11 mouse cellular contexts compared by ENCODE assay signal in the genomic region with DNA sequence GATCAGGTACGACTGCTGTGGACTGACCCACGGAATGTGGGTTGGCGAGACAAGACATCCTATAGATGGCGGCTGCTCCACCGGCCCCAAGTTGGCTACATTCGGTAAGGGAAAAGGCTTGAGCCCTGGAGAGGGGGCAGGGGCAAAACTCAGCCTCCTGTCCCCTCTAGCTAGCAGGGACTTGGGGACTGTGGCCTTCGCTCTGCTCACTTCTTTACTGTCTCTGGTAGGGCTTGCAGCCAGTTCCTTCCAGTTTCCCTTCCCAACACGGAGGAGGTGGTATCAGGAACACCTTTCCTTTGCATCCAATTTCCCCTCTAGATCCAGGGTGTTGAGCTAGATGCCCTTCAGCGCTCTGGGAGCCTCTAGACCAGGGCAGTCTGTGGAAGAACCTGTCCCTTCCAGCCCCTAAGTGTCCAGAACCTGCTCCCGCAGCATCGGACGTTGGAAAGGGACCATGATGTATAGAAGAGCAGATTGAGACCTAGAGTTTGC. TPM values are rescaled to one million over a fixed set of nuclear protein-coding genes. Genes with fewer than 3 reads are reported as not detected.
DNase-seq lines count a peak whose midpoint lies in the region; ATAC-seq and TF ChIP-seq lines count a peak whose summit lies in the region.
"Had no signal": no experiment of that assay in that cellular context is flagged by ENCODE, and none has a peak within 500 bp of the region (broad histone marks: within the 10 kb centered on the region; RNA-seq: fewer than 3 reads in every experiment).

No protein-coding gene starts in this region.

- H3K27ac ChIP-seq in layer of hippocampus, adult 2 months, result peak overlapping the region; percentile 93
- H3K27ac ChIP-seq in embryonic facial prominence, embryonic 12.5 days, result peak overlapping the region; percentile 51
- peak overlapping the region; percentile 92 for H3K27ac ChIP-seq in hindbrain, embryonic 13.5 days
- peak overlapping the region; percentile 86 for H3K27ac ChIP-seq in midbrain, embryonic 15.5 days
- H3K27ac ChIP-seq: kidney, postnatal 0 days; macrophage had no signal

- 52% methylated on average over 12 of the region's 12 CpGs for WGBS in embryonic facial prominence, embryonic 12.5 days
- WGBS in hindbrain, embryonic 13.5 days, result 25% methylated on average over 12 of the region's 12 CpGs
- WGBS in midbrain, embryonic 15.5 days, result 11% methylated on average over 12 of the region's 12 CpGs

- H3K4me2 ChIP-seq in embryonic facial prominence, embryonic 12.5 days (replicated peaks), result peak overlapping the region; percentile 95
- H3K4me2 ChIP-seq in hindbrain, embryonic 13.5 days, result peak overlapping the region; percentile 68
- peak overlapping the region; percentile 65 for H3K4me2 ChIP-seq in midbrain, embryonic 15.5 days

- no peak for DNase-seq in layer of hippocampus, adult 2 months (ENCODE audit: low spot score in 2 of 2)
- DNase-seq in layer of hippocampus, postnatal 14 days (ENCODE audit: low spot score in 2 of 2), result no peak
- DNase-seq in kidney, postnatal 10 days, result no peak
- no peak for DNase-seq in adrenal gland, postnatal 25 days
- DNase-seq: cerebellum, postnatal 14 days had no signal

- peak overlapping the region; percentile 72 for H3K9ac ChIP-seq in embryonic facial prominence, embryonic 12.5 days
- H3K9ac ChIP-seq in hindbrain, embryonic 13.5 days, result peak overlapping the region; percentile 78
- H3K9ac ChIP-seq in midbrain, embryonic 15.5 days, result peak overlapping the region; percentile 52

- ATAC-seq in embryonic facial prominence, embryonic 12.5 days (ENCODE audit: insufficient number of reproducible peaks, insufficient read depth, low FRiP score, low TSS enrichment), result no peak
- ATAC-seq in hindbrain, embryonic 13.5 days (ENCODE audit: low FRiP score), result no peak
- ATAC-seq in midbrain, embryonic 15.5 days (replicated peaks), result no peak
- ATAC-seq in activated CD4-positive, CD25-positive, alpha-beta regulatory T cell, adult 4 months, result no peak

- H3K4me3 ChIP-seq in layer of hippocampus, adult 2 months, result peak overlapping the region; percentile 68
- H3K4me3 ChIP-seq in embryonic facial prominence, embryonic 12.5 days, result peak overlapping the region; percentile 46; the same call in 1 of the 2 replicates
- H3K4me3 ChIP-seq in hindbrain, embryonic 13.5 days, result peak overlapping the region; percentile 49
- peak overlapping the region; percentile 37 for H3K4me3 ChIP-seq in midbrain, embryonic 15.5 days

- peaks cover 29% of the 10 kb centered on the region for H3K4me1 ChIP-seq in embryonic facial prominence, embryonic 12.5 days
- H3K4me1 ChIP-seq in hindbrain, embryonic 13.5 days (replicated peaks), result peaks cover 66% of the 10 kb centered on the region
- peaks cover 60% of the 10 kb centered on the region for H3K4me1 ChIP-seq in midbrain, embryonic 15.5 days

- no peaks in the 10 kb centered on the region for H3K9me3 ChIP-seq in embryonic facial prominence, embryonic 12.5 days
- no peaks in the 10 kb centered on the region for H3K9me3 ChIP-seq in hindbrain, embryonic 13.5 days
- no peaks in the 10 kb centered on the region for H3K9me3 ChIP-seq in midbrain, embryonic 15.5 days

- H3K36me3 ChIP-seq in embryonic facial prominence, embryonic 12.5 days, result peaks cover 10% of the 10 kb centered on the region
- peaks cover 12% of the 10 kb centered on the region for H3K36me3 ChIP-seq in hindbrain, embryonic 13.5 days
- no peaks in the 10 kb centered on the region for H3K36me3 ChIP-seq in midbrain, embryonic 15.5 days (replicated peaks)

- no peak for TF ChIP-seq CTCF in layer of hippocampus, adult 2 months (conservative IDR thresholded peaks at IDR 0.05)

- peaks cover 7% of the 10 kb centered on the region; the same call in 1 of the 2 replicates for H3K27me3 ChIP-seq in embryonic facial prominence, embryonic 12.5 days
- 0 out of 2 replicates have a peak, but pooled peaks cover 8% of the 10 kb centered on the region for H3K27me3 ChIP-seq in hindbrain, embryonic 13.5 days
- no peaks in the 10 kb centered on the region for H3K27me3 ChIP-seq in midbrain, embryonic 15.5 days (replicated peaks)

RNA-seq across cellular contexts. Expression of a gene that starts 1.5 kb away (rescaled TPM):
- total RNA-seq in layer of hippocampus, adult 2 months (2021), result 100 to 1,000 TPM; 100 to 102 TPM
- 10 to 100 TPM; 91.1 to 99.9 TPM for total RNA-seq in layer of hippocampus, postnatal 14 days (2021)
- 208 and 211 TPM in 2 replicates for polyA plus RNA-seq in embryonic facial prominence, embryonic 12.5 days (2016; fragmentation: Nextera tagmentation; extraction: Ambion mirVana)
- polyA plus RNA-seq in hindbrain, embryonic 13.5 days (2015; fragmentation: Nextera tagmentation; extraction: Ambion mirVana), result 161 and 166 TPM in 2 replicates
- 159 and 161 TPM in 2 replicates for polyA plus RNA-seq in midbrain, embryonic 15.5 days (2015; fragmentation: Nextera tagmentation; extraction: Ambion mirVana)
- polyA plus RNA-seq in activated CD4-positive, CD25-positive, alpha-beta regulatory T cell, adult 4 months (2017; shearing (Covaris generic)), result 100 to 1,000 TPM in 1 of 2 experiments, 10 to 100 TPM in 1; 90.7 to 112 TPM
- total RNA-seq in adrenal gland, postnatal 25 days (2021), result 143 and 154 TPM in 2 replicates

RNA-seq across cellular contexts. Expression of a gene that starts 3.5 kb away (rescaled TPM):
- total RNA-seq in layer of hippocampus, adult 2 months (2021), result 1 to 10 TPM in 1 of 2 experiments, under 1 TPM in 1; 0.31 to 1.3 TPM
- 1 to 10 TPM; 1.2 to 1.3 TPM for total RNA-seq in layer of hippocampus, postnatal 14 days (2021)
- 0.78 and 1.6 TPM in 2 replicates for polyA plus RNA-seq in embryonic facial prominence, embryonic 12.5 days (2016; fragmentation: Nextera tagmentation; extraction: Ambion mirVana)
- 1.3 and 2.8 TPM in 2 replicates for polyA plus RNA-seq in hindbrain, embryonic 13.5 days (2015; fragmentation: Nextera tagmentation; extraction: Ambion mirVana)
- polyA plus RNA-seq in midbrain, embryonic 15.5 days (2015; fragmentation: Nextera tagmentation; extraction: Ambion mirVana), result 0.93 and 1.3 TPM in 2 replicates
- polyA plus RNA-seq in activated CD4-positive, CD25-positive, alpha-beta regulatory T cell, adult 4 months (2017; shearing (Covaris generic)), result under 1 TPM; 0.88 to 0.97 TPM
- not detected in 2 replicates for total RNA-seq in adrenal gland, postnatal 25 days (2021)
- polyA plus RNA-seq: macrophage had no signal

RNA-seq across cellular contexts. Expression of a gene that starts 10.4 kb away (rescaled TPM):
- 10 to 100 TPM; 42.6 to 43.8 TPM for total RNA-seq in layer of hippocampus, adult 2 months (2021)
- total RNA-seq in layer of hippocampus, postnatal 14 days (2021), result 10 to 100 TPM; 32.1 to 40.1 TPM
- polyA plus RNA-seq in embryonic facial prominence, embryonic 12.5 days (2016; fragmentation: Nextera tagmentation; extraction: Ambion mirVana), result 42.6 and 46.2 TPM in 2 replicates
- 53.5 and 60.7 TPM in 2 replicates for polyA plus RNA-seq in hindbrain, embryonic 13.5 days (2015; fragmentation: Nextera tagmentation; extraction: Ambion mirVana)
- 58.7 and 58.8 TPM in 2 replicates for polyA plus RNA-seq in midbrain, embryonic 15.5 days (2015; fragmentation: Nextera tagmentation; extraction: Ambion mirVana)
- polyA plus RNA-seq in activated CD4-positive, CD25-positive, alpha-beta regulatory T cell, adult 4 months (2017; shearing (Covaris generic)), result 1 to 10 TPM in 1 of 2 experiments, under 1 TPM in 1; 0.22 to 2.4 TPM
- 6.1 and 8.7 TPM in 2 replicates for total RNA-seq in adrenal gland, postnatal 25 days (2021)

RNA-seq across cellular contexts. Expression of a gene that starts 20.4 kb away (rescaled TPM):
- total RNA-seq in layer of hippocampus, adult 2 months (2021), result 10 to 100 TPM; 75.8 to 80.5 TPM
- 10 to 100 TPM; 77.3 to 90.2 TPM for total RNA-seq in layer of hippocampus, postnatal 14 days (2021)
- polyA plus RNA-seq in embryonic facial prominence, embryonic 12.5 days (2016; fragmentation: Nextera tagmentation; extraction: Ambion mirVana), result 297 and 306 TPM in 2 replicates
- polyA plus RNA-seq in hindbrain, embryonic 13.5 days (2015; fragmentation: Nextera tagmentation; extraction: Ambion mirVana), result 205 and 209 TPM in 2 replicates
- polyA plus RNA-seq in midbrain, embryonic 15.5 days (2015; fragmentation: Nextera tagmentation; extraction: Ambion mirVana), result 177 and 185 TPM in 2 replicates
- 100 to 1,000 TPM; 275 to 319 TPM for polyA plus RNA-seq in activated CD4-positive, CD25-positive, alpha-beta regulatory T cell, adult 4 months (2017; shearing (Covaris generic))
- total RNA-seq in adrenal gland, postnatal 25 days (2021), result 126 and 127 TPM in 2 replicates

RNA-seq across cellular contexts. Expression of a gene that starts 20.7 kb away (rescaled TPM):
- 10 to 100 TPM; 89.1 to 92.8 TPM for total RNA-seq in layer of hippocampus, adult 2 months (2021)
- 10 to 100 TPM; 97.0 to 99.4 TPM for total RNA-seq in layer of hippocampus, postnatal 14 days (2021)
- polyA plus RNA-seq in embryonic facial prominence, embryonic 12.5 days (2016; fragmentation: Nextera tagmentation; extraction: Ambion mirVana), result 6.2 and 7.7 TPM in 2 replicates
- 64.3 and 68.1 TPM in 2 replicates for polyA plus RNA-seq in hindbrain, embryonic 13.5 days (2015; fragmentation: Nextera tagmentation; extraction: Ambion mirVana)
- 95.9 and 97.9 TPM in 2 replicates for polyA plus RNA-seq in midbrain, embryonic 15.5 days (2015; fragmentation: Nextera tagmentation; extraction: Ambion mirVana)
- 1 to 10 TPM; 2.1 to 3.4 TPM for polyA plus RNA-seq in activated CD4-positive, CD25-positive, alpha-beta regulatory T cell, adult 4 months (2017; shearing (Covaris generic))
- 2.6 and 3.2 TPM in 2 replicates for total RNA-seq in adrenal gland, postnatal 25 days (2021)
- polyA plus RNA-seq: macrophage had no signal

Comparison
In these comparisons a context has a peak if more than half of its experiments do, and no peak if none do; other contexts are left out.
1. RNA of a gene that starts 10.4 kb away (polyA plus RNA-seq): 58.7 to 58.8 TPM in midbrain, embryonic 15.5 days, 53.5 to 60.7 TPM in hindbrain, embryonic 13.5 days and 42.6 to 46.2 TPM in embryonic facial prominence, embryonic 12.5 days; 0.22 to 2.4 TPM in activated CD4-positive, CD25-positive, alpha-beta regulatory T cell, adult 4 months; every median in the first group is over 10 times any median in the second.
2. Peak in every context shown above with its lines, with median percentiles within 50 percentile points of each other: H3K27ac ChIP-seq, H3K4me3 ChIP-seq, H3K4me2 ChIP-seq and H3K9ac ChIP-seq.